ENCODE assay signal across 10 mouse cellular contexts in genomic region chr17:83273636-83274035, GRCm38 (mm10). TPM values are rescaled to one million over a fixed set of nuclear protein-coding genes. Genes with fewer than 3 reads are reported as not detected.
DNase-seq lines count a peak whose midpoint lies in the region; ATAC-seq and TF ChIP-seq lines count a peak whose summit lies in the region.
"Had no signal": no experiment of that assay in that cellular context is flagged by ENCODE, and none has a peak within 500 bp of the region (broad histone marks: within the 10 kb centered on the region; RNA-seq: fewer than 3 reads in every experiment).

No protein-coding gene starts in this region.

- peaks cover 29% of the 10 kb centered on the region for H3K4me1 ChIP-seq in lung, embryonic 16.5 days (replicated peaks; ENCODE audit: control insufficient read depth, insufficient read depth, low read length)
- peaks cover 24% of the 10 kb centered on the region for H3K4me1 ChIP-seq in intestine, embryonic 14.5 days (replicated peaks; ENCODE audit: control insufficient read depth, insufficient read depth, low read length)
- H3K4me1 ChIP-seq in small intestine, adult 2 months (ENCODE audit: control insufficient read depth, insufficient read depth, insufficient read length, low read length) = peaks cover 13% of the 10 kb centered on the region

- peak overlapping the region; percentile 18 for H3K4me2 ChIP-seq in lung, embryonic 16.5 days (ENCODE audit: low read depth, low read length)
- H3K4me2 ChIP-seq in intestine, embryonic 14.5 days (ENCODE audit: low read length) = peak overlapping the region; percentile 26
- H3K4me2 ChIP-seq: forebrain, embryonic 12.5 days had no signal

- no peak overlapping the region for H3K4me3 ChIP-seq in lung, embryonic 16.5 days (ENCODE audit: low read length)
- H3K4me3 ChIP-seq in intestine, embryonic 14.5 days (ENCODE audit: low read depth, low read length) = no peak overlapping the region
- peak overlapping the region; percentile 21; the same call in 1 of the 2 replicates for H3K4me3 ChIP-seq in small intestine, adult 2 months (ENCODE audit: low read depth, low read length)
- H3K4me3 ChIP-seq: forebrain, embryonic 12.5 days had no signal

- 0 out of 2 replicates have a peak overlapping the region, but pooled peaks have one; percentile 22 for H3K9ac ChIP-seq in lung, embryonic 16.5 days (ENCODE audit: low read length)
- H3K9ac ChIP-seq in intestine, embryonic 14.5 days (ENCODE audit: low read length) = no peak overlapping the region
- H3K9ac ChIP-seq: forebrain, embryonic 12.5 days had no signal

- WGBS in lung, embryonic 16.5 days = 26% methylated on average over 9 of the region's 9 CpGs
- WGBS in intestine, embryonic 14.5 days = 26% methylated on average over 9 of the region's 9 CpGs
- WGBS in small intestine, adult 2 months = 24% methylated on average over 9 of the region's 9 CpGs

- no peak for ATAC-seq in lung, embryonic 16.5 days (ENCODE audit: low read depth)
- ATAC-seq in intestine, embryonic 14.5 days (replicated peaks; ENCODE audit: low FRiP score, low TSS enrichment, low read depth) = no peak
- ATAC-seq: Patski had no signal

- DNase-seq in lung, postnatal 36 days = no peak
- no peak for DNase-seq in intestine, embryonic 14.5 days (ENCODE audit: low spot score)
- DNase-seq in kidney, postnatal 36 days = peak; percentile 60 to 71
- DNase-seq in cerebellum, adult 11-12 months = no peak
- no peak for DNase-seq in cerebellum, adult 8-10 months
- DNase-seq: thymus, postnatal 36 days had no signal

- no peak for TF ChIP-seq POLR2A in small intestine, adult 2 months (IDR thresholded peaks at IDR 0.05; ENCODE audit: low read depth, low read length)

- no peaks in the 10 kb centered on the region for H3K36me3 ChIP-seq in lung, embryonic 16.5 days (ENCODE audit: control insufficient read depth, insufficient read depth, low read length)
- H3K36me3 ChIP-seq in intestine, embryonic 14.5 days (ENCODE audit: control insufficient read depth, insufficient read depth, low read length) = no peaks in the 10 kb centered on the region
- no peaks in the 10 kb centered on the region for H3K36me3 ChIP-seq in small intestine, adult 2 months (ENCODE audit: control insufficient read depth, insufficient read depth, low read length)
- H3K36me3 ChIP-seq: forebrain, embryonic 12.5 days had no signal

- TF ChIP-seq CTCF in small intestine, adult 2 months (IDR thresholded peaks at IDR 0.05; ENCODE audit: extremely low read depth, insufficient read length, insufficient replicate concordance, low read depth, low read length) = no peak

- no peaks in the 10 kb centered on the region for H3K9me3 ChIP-seq in lung, embryonic 16.5 days (ENCODE audit: control insufficient read depth, low read length)
- H3K9me3 ChIP-seq in intestine, embryonic 14.5 days (ENCODE audit: control insufficient read depth, low read length) = no peaks in the 10 kb centered on the region
- H3K9me3 ChIP-seq: forebrain, embryonic 12.5 days had no signal

- H3K27me3 ChIP-seq in lung, embryonic 16.5 days (ENCODE audit: control insufficient read depth, insufficient read depth, low read depth, low read length) = no peaks in the 10 kb centered on the region
- H3K27me3 ChIP-seq in intestine, embryonic 14.5 days (replicated peaks; ENCODE audit: control insufficient read depth, insufficient read depth, low read length) = no peaks in the 10 kb centered on the region
- H3K27me3 ChIP-seq in small intestine, adult 2 months (ENCODE audit: control insufficient read depth, insufficient read depth, low read length) = no peaks in the 10 kb centered on the region
- H3K27me3 ChIP-seq: Patski had no signal

- no peak overlapping the region for H3K27ac ChIP-seq in lung, embryonic 16.5 days (ENCODE audit: low read length)
- no peak overlapping the region for H3K27ac ChIP-seq in intestine, embryonic 14.5 days (ENCODE audit: low read depth)
- H3K27ac ChIP-seq in small intestine, adult 2 months (ENCODE audit: insufficient read depth, low read depth, low read length) = no peak overlapping the region
- H3K27ac ChIP-seq: forebrain, embryonic 12.5 days had no signal

RNA-seq across cellular contexts. Expression of gene Pkdcc, which starts 58.5 kb away (rescaled TPM):
- polyA plus RNA-seq in lung, embryonic 16.5 days (2015; fragmentation: Nextera tagmentation; extraction: Ambion mirVana) = 9.2 and 10.3 TPM in 2 replicates
- 33.3 and 44.2 TPM in 2 replicates for polyA plus RNA-seq in intestine, embryonic 14.5 days (2014; fragmentation: Nextera tagmentation; extraction: Ambion mirVana)
- 46.1 and 59.1 TPM in 2 replicates for polyA plus RNA-seq in small intestine, adult 2 months (2012; rRNA removed)

Comparison
In these comparisons a context has a peak if more than half of its experiments do, and no peak if none do; other contexts are left out.
1. DNase-seq: peak in kidney, postnatal 36 days (2 of 2); none in lung, postnatal 36 days (single experiment), intestine, embryonic 14.5 days (single experiment), cerebellum, adult 11-12 months (single experiment) and cerebellum, adult 8-10 months (single experiment).